Mouse (Mus musculus) forebrain, embryonic 15.5 days (tissue): ENCODE data around the gene Tns1. TPM values are rescaled to one million over a fixed set of nuclear protein-coding genes. Genes with fewer than 3 reads are reported as not detected.

ENCODE experiments used
- ATAC-seq: fragments of 200-750 bp; cut with Nextera tagmentation; replicated peaks from 2 replicates; pipeline ENCODE4 v1.8.0; 2017; ENCODE audit warnings: mild to moderate bottlenecking, moderate TSS enrichment, moderate library complexity
- H3K27ac ChIP-seq: fragments of 300-500 bp; sonication (generic); replicated peaks from 2 replicates; pipeline ENCODE4 v1.5.1; 2015; ENCODE audit warnings: mild to moderate bottlenecking, inconsistent platforms
- H3K27me3 ChIP-seq: fragments of 300-500 bp; sonication (generic); 2 replicates; pipeline ENCODE4 v1.6.1; 2015; ENCODE audit warnings: inconsistent platforms
- H3K36me3 ChIP-seq: fragments of 300-500 bp; sonication (generic); 2 replicates; pipeline ENCODE4 v1.6.1; 2015; ENCODE audit warnings: mild to moderate bottlenecking, inconsistent platforms
- H3K4me1 ChIP-seq: fragments of 300-500 bp; sonication (generic); 2 replicates; pipeline ENCODE4 v1.6.1; 2015; ENCODE audit warnings: inconsistent platforms
- H3K4me2 ChIP-seq: fragments of 300-500 bp; sonication (generic); replicated peaks from 2 replicates; pipeline ENCODE4 v1.6.1; 2015; ENCODE audit warnings: mild to moderate bottlenecking, inconsistent platforms
- H3K4me3 ChIP-seq: fragments of 300-500 bp; sonication (generic); 2 replicates; pipeline ENCODE4 v1.5.1; 2015; ENCODE audit warnings: mild to moderate bottlenecking, inconsistent platforms
- H3K9ac ChIP-seq: fragments of 300-500 bp; sonication (generic); replicated peaks from 2 replicates; pipeline ENCODE4 v1.6.1; 2015; ENCODE audit warnings: mild to moderate bottlenecking, inconsistent platforms
- H3K9me3 ChIP-seq: fragments of 300-500 bp; sonication (generic); 2 replicates; pipeline ENCODE4 v1.6.1; 2016; ENCODE audit warnings: inconsistent platforms
- WGBS: fragments of 180-500 bp; shearing (Covaris S2); methylation state at CpG from one replicate; pipeline ENCODE4 v1.1.7; 2015; ENCODE audit warnings: mixed read lengths; 5-methylcytosine and 5-hydroxymethylcytosine counted together
- polyA plus RNA-seq: library from polyadenylated mRNA; unstranded; fragments of >200 nt; fragmentation: Nextera tagmentation; extraction: Ambion mirVana; gene quantifications from 2 replicates; pipeline ENCODE4 v1.2.1, GENCODE M21; 2015

Tns1 gene
- polyA plus RNA-seq, 1 experiment from 2014 or later, result 6.0 TPM

GRCm38 (mm10) chr1:73986268-73987045 lies 137.8 kb downstream of the Tns1 start:
- Histone ChIP-seq H3K27me3 (no peaks in the 10 kb centered on the region), H3K36me3 (no peaks in the 10 kb centered on the region), H3K9ac (no peak overlapping the region), H3K4me2 (no peak overlapping the region), H3K4me1 (no peaks in the 10 kb centered on the region), H3K9me3 (no peaks in the 10 kb centered on the region), H3K4me3 (no peak overlapping the region), H3K27ac (no peak overlapping the region)
- peak; percentile 71 for ATAC-seq
- WGBS, result 41% methylated on average over 6 of the region's 6 CpGs

- no peaks in the 10 kb centered on the region for H3K27me3 ChIP-seq
- no peaks in the 10 kb centered on the region for H3K36me3 ChIP-seq
- no peak overlapping the region for H3K4me3 ChIP-seq
- H3K9ac ChIP-seq, result no peak overlapping the region
- H3K4me1 ChIP-seq, result no peaks in the 10 kb centered on the region
- no peak for ATAC-seq
- H3K4me2 ChIP-seq, result no peak overlapping the region
- H3K27ac ChIP-seq, result no peak overlapping the region
- 91% methylated on average over 4 of the region's 4 CpGs for WGBS
- no peaks in the 10 kb centered on the region for H3K9me3 ChIP-seq
These were observed 138.6 kb downstream of the Tns1 start for GRCm38 (mm10) chr1:73985611-73986010.

DNA sequence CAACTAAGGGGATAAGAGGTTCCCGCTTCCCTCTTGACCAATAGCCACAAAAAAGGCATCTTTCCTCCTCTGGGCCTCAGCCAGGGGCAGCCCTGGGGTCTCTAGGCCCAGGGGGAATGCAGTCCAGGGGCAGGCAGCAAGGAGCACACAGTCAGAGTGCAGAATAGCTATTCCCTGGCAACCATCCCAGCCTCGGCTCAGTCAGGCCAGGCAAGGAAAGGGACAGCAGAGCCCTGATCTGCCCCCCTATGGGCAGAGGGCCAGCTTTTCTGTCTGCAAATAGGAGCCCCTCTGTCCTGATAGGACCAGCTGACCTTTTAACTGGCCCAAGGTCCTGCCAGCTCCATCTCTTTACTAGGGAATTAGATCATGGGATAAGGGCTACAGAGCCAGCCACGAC lies 145.0 kb downstream of the Tns1 start:
- H3K4me2 ChIP-seq, result no peak overlapping the region
- WGBS, result 48% methylated on average over 3 of the region's 3 CpGs
- H3K4me1 ChIP-seq, result no peaks in the 10 kb centered on the region; the same call in 1 of the 2 replicates
- no peaks in the 10 kb centered on the region for H3K27me3 ChIP-seq
- no peaks in the 10 kb centered on the region for H3K9me3 ChIP-seq
- H3K27ac ChIP-seq, result no peak overlapping the region
- no peaks in the 10 kb centered on the region for H3K36me3 ChIP-seq
- H3K9ac ChIP-seq, result no peak overlapping the region
- H3K4me3 ChIP-seq, result no peak overlapping the region
- peak; percentile 58 for ATAC-seq

DNA sequence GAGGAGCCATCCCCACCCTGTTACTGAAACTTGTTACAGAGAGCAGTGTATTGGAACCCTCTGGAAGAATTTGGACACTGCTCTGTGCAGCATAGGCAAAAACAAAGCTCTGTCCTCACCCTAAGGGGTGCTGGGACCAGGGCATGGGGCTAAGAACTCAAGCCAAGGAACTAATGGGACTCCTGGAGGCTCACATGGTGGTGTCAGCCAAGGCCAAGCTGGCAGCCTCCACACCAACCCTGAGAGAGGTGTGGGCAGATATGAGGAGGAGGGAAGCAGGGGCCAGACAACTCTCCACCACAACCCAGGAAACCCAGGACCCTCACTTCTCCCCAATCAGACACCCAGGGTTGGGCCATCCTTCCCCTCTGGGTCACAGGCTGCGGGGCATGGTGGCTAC lies 145.7 kb downstream of the Tns1 start:
- Histone ChIP-seq H3K4me3 (no peak overlapping the region), H3K4me1 (no peaks in the 10 kb centered on the region; the same call in 1 of the 2 replicates), H3K9ac (no peak overlapping the region), H3K4me2 (no peak overlapping the region), H3K27me3 (no peaks in the 10 kb centered on the region), H3K27ac (no peak overlapping the region), H3K9me3 (no peaks in the 10 kb centered on the region), H3K36me3 (no peaks in the 10 kb centered on the region)
- no peak for ATAC-seq
- WGBS, result 100% methylated on average over 1 of the region's 1 CpGs

DNA sequence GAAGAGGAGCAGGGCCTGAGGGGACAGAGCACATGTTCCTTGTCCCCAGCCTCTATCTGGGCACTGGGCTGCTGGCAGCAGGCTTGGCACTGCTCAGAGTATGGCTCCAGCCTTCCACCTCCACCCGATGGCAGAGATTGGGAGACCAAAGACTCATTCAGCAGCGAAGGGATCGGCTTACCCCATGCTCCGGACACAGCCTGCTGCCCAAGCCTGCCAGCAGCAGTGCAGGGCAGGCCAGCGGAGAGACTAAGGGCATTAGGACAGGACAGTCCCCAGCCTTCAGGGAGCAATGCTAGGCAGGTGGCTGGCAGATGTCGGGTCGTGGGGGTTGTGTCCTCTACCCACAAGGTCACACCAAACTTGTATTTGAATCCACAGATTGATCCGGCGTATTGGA lies 150.3 kb downstream of the Tns1 start:
- Histone ChIP-seq H3K4me3 (no peak overlapping the region), H3K9ac (no peak overlapping the region), H3K4me2 (no peak overlapping the region), H3K9me3 (no peaks in the 10 kb centered on the region), H3K27ac (no peak overlapping the region), H3K27me3 (no peaks in the 10 kb centered on the region), H3K4me1 (peaks cover 6% of the 10 kb centered on the region; the same call in 1 of the 2 replicates), H3K36me3 (no peaks in the 10 kb centered on the region)
- no peak for ATAC-seq
- 79% methylated on average over 9 of the region's 9 CpGs for WGBS

DNA sequence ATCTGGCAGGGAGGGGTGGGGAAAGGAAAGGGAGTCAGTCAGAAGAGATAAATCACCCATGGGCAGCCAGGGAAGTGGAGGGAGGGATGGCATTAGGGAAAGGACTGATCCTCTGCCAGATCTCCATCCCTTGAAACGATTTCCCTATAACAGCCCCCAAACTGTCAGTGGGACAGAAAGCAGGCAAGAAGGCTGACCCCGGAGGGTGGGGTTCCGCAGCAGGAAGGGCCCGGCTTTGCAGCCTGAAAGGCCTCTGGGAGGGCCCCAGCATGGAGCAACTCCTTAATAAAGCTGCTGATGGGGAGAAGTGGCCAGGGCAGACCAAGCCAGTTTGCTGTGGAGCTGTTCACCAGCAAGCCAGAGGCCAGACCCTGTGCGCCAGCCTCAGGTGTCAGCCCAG lies 151.5 kb downstream of the Tns1 start:
- no peaks in the 10 kb centered on the region for H3K27me3 ChIP-seq
- H3K4me2 ChIP-seq, result no peak overlapping the region
- H3K36me3 ChIP-seq, result no peaks in the 10 kb centered on the region
- no peak overlapping the region for H3K27ac ChIP-seq
- H3K9ac ChIP-seq, result no peak overlapping the region
- H3K4me3 ChIP-seq, result no peak overlapping the region
- no peak for ATAC-seq
- H3K4me1 ChIP-seq, result peaks cover 8% of the 10 kb centered on the region
- WGBS, result 70% methylated on average over 5 of the region's 5 CpGs
- H3K9me3 ChIP-seq, result no peaks in the 10 kb centered on the region

- H3K36me3 ChIP-seq, result no peaks in the 10 kb centered on the region
- 40% methylated on average over 5 of the region's 5 CpGs for WGBS
- H3K4me2 ChIP-seq, result no peak overlapping the region
- H3K27ac ChIP-seq, result no peak overlapping the region
- no peak overlapping the region for H3K9ac ChIP-seq
- H3K4me3 ChIP-seq, result no peak overlapping the region
- H3K4me1 ChIP-seq, result peaks cover 8% of the 10 kb centered on the region
- no peak for ATAC-seq
- H3K9me3 ChIP-seq, result no peaks in the 10 kb centered on the region
- H3K27me3 ChIP-seq, result no peaks in the 10 kb centered on the region
These were observed 154.0 kb downstream of the Tns1 start for GRCm38 (mm10) chr1:73970161-73970730.

DNA sequence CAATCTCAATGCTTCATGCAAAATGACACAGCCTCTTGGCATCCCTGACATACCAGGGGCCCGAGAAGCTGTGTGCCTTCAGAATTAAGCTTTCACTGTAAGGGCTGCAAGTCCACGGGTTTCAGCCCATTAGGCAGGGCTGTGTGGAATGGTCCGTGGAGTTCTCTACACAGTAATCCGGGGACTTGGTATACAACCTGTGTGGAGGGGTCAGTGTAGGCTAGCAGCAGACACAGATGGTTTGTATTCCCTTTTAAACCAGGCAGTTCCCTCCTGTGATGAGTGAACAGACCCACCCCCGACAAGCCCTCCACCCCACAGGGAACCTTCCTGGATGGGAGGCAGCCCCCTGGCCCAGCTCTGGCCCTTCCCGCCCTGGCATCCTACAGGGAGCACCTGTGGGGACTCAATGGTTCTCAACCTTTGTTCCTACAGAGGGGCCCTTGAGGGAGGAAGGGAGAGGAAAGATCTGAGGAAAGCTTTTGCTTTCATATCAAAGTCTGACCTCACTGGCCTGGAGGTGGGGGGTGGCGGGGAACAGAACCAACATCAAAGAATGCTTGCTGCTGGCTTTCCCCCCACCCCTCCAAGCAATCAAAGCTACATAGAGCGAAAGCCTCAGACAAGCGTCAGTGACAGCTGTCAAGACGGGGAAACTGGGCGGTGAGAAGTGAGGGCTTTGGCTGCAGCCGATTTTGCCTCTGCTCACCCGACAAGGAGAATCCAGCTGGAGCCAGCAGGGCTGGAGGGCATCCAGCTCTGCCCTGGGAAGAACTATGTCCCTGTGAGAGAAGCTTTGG lies 155.3 kb downstream of the Tns1 start:
- WGBS, result 18% methylated on average over 13 of the region's 13 CpGs
- peak; percentile 51; the same call in 1 of the 2 replicates for ATAC-seq
- H3K9ac ChIP-seq, result no peak overlapping the region
- H3K27me3 ChIP-seq, result no peaks in the 10 kb centered on the region
- no peak overlapping the region for H3K4me2 ChIP-seq
- H3K9me3 ChIP-seq, result no peaks in the 10 kb centered on the region
- no peak overlapping the region for H3K4me3 ChIP-seq
- peaks cover 9% of the 10 kb centered on the region for H3K4me1 ChIP-seq
- no peaks in the 10 kb centered on the region for H3K36me3 ChIP-seq
- no peak overlapping the region; the same call in 1 of the 2 replicates for H3K27ac ChIP-seq

DNA sequence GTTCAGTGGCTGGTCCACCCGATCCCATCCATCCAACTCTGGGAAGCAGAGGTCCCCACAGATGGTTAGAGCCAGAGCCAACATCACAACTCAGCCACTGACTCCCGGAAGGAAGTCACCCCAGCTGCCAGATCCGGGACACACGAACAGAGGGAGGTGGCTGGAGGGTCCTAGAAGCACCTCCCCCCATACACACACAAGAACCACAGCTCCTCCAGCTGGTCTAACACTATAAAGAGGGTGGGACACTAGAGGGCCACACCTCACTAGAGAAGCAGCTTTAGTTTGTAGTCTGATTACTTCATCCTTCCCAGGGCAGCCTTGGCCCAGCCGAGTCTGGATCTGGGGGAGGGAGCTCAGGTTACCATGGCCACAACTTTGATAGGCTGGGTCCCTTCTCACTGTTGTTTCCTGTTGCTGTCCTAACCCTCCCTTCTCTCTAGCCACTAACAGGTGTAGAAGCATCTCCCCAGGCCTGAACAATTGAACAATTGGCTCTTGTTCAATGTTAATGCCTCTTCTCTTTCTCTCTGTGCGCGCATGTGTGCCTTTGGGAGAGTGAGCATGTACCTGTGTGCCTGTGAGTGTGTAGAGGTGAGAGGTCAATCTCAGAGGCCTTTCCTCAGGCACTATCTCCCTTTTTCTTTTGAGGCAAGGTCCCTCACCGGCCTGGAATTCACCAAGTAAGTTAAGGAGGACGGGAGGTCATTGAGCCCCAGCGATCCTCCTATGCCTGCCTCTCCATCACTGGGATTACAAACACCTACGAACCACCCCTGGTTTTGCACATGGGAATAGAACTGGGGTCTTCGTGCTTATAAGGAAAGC lies 157.6 kb downstream of the Tns1 start:
- H3K4me2 ChIP-seq, result no peak overlapping the region
- no peaks in the 10 kb centered on the region for H3K27me3 ChIP-seq
- no peak overlapping the region for H3K9ac ChIP-seq
- no peak overlapping the region for H3K4me3 ChIP-seq
- H3K9me3 ChIP-seq, result no peaks in the 10 kb centered on the region
- no peaks in the 10 kb centered on the region for H3K36me3 ChIP-seq
- peaks cover 17% of the 10 kb centered on the region for H3K4me1 ChIP-seq
- no peak for ATAC-seq
- WGBS, result 69% methylated on average over 12 of the region's 12 CpGs
- no peak overlapping the region for H3K27ac ChIP-seq

- Histone ChIP-seq H3K9ac (no peak overlapping the region), H3K4me2 (no peak overlapping the region), H3K4me3 (no peak overlapping the region), H3K27me3 (no peaks in the 10 kb centered on the region), H3K9me3 (no peaks in the 10 kb centered on the region), H3K27ac (0 out of 2 replicates have a peak overlapping the region, but pooled peaks have one; percentile 64), H3K4me1 (peaks cover 14% of the 10 kb centered on the region), H3K36me3 (no peaks in the 10 kb centered on the region)
- ATAC-seq, result no peak
- whole genome bisulfite sequencing, result 86% methylated on average over 5 of the region's 5 CpGs
These were observed 160.0 kb downstream of the Tns1 start for GRCm38 (mm10) chr1:73964151-73964743.

DNA sequence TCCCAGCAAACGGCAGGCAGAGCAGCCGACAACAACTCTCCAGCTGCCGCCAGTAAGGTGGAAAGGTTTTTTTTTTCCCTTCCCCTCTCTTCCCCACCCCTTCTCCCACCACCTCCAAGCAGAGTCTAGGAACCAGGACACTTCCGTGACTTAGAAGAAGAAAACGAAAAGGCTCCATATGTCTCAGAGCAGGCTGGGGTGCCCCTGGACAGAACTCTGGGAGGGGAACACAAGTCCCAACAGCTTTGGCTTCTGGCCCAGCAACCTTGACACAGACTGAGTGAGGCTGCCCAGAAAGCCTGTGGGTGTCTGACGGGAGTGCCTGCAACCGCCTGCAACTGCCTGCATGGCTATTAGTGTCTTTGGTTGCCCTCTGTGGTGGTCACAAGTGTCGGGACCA lies 160.6 kb downstream of the Tns1 start:
- Histone ChIP-seq H3K9ac (no peak overlapping the region), H3K9me3 (no peaks in the 10 kb centered on the region), H3K4me1 (peaks cover 9% of the 10 kb centered on the region), H3K36me3 (no peaks in the 10 kb centered on the region), H3K27ac (peak overlapping the region; percentile 64), H3K27me3 (no peaks in the 10 kb centered on the region), H3K4me2 (no peak overlapping the region), H3K4me3 (no peak overlapping the region)
- ATAC-seq, result no peak
- WGBS, result 23% methylated on average over 8 of the region's 8 CpGs
